ENCODE assay signal across 16 mouse cellular contexts in the genomic region with DNA sequence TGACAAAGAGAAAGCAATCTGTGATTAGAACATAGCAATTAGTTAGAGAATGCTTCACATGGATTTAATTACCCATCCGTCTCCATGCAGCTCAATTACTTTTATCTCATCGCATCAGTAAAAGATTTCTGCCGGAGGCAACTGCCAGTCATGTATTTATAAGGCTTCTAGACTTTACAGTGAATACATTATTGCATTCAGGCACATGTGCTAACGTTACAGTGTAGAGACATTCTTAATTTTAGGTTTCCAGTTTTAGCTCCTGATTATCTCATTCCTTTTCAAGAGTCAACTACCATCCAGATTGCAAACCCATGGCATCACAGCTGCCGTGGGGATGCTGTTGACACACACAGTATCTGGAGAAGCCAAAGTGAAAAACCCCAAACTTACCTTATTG.
A peak's percentile ranks its signal among the peaks of the same experiment; 100 is the strongest.
DNase-seq lines count a peak whose midpoint lies in the region; ATAC-seq and TF ChIP-seq lines count a peak whose summit lies in the region.
"Had no signal": no experiment of that assay in that cellular context is flagged by ENCODE, and none has a peak within 500 bp of the region (broad histone marks: within the 10 kb centered on the region; RNA-seq: fewer than 3 reads in every experiment).

No protein-coding gene starts in this region.

- 20% methylated on average over 5 of the region's 5 CpGs for WGBS in embryonic facial prominence, embryonic 13.5 days
- WGBS in midbrain, embryonic 15.5 days = 34% methylated on average over 5 of the region's 5 CpGs

- H3K27ac ChIP-seq in CH12.LX (ENCODE audit: insufficient read depth, low read depth) = peak overlapping the region; percentile 13; the same call in 1 of the 2 replicates
- 0 out of 2 replicates have a peak overlapping the region, but pooled peaks have one; percentile 16 for H3K27ac ChIP-seq in embryonic facial prominence, embryonic 13.5 days
- H3K27ac ChIP-seq in midbrain, embryonic 15.5 days = no peak overlapping the region; the same call in 1 of the 2 replicates
- H3K27ac ChIP-seq: heart, embryonic 10.5 days; limb, embryonic 15.5 days; macrophage had no signal

- no peak for ATAC-seq in embryonic facial prominence, embryonic 13.5 days (ENCODE audit: insufficient number of reproducible peaks, insufficient read depth, low FRiP score, low TSS enrichment, low read depth)
- ATAC-seq in midbrain, embryonic 15.5 days (replicated peaks) = 0 out of 2 replicates have a peak, but pooled peaks have one; percentile 56
- ATAC-seq: intestine, postnatal 0 days had no signal

- H3K27me3 ChIP-seq in CH12.LX (replicated peaks) = no peaks in the 10 kb centered on the region
- no peaks in the 10 kb centered on the region for H3K27me3 ChIP-seq in embryonic facial prominence, embryonic 13.5 days
- no peaks in the 10 kb centered on the region for H3K27me3 ChIP-seq in midbrain, embryonic 15.5 days (replicated peaks)
- H3K27me3 ChIP-seq: limb, embryonic 15.5 days had no signal

- no peaks in the 10 kb centered on the region for H3K79me2 ChIP-seq in CH12.LX (replicated peaks; ENCODE audit: control insufficient read depth, extremely low read depth, insufficient read depth, poor library complexity, severe bottlenecking)

- no peaks in the 10 kb centered on the region for H3K9me3 ChIP-seq in CH12.LX (replicated peaks; ENCODE audit: low read length)
- no peaks in the 10 kb centered on the region for H3K9me3 ChIP-seq in embryonic facial prominence, embryonic 13.5 days
- no peaks in the 10 kb centered on the region for H3K9me3 ChIP-seq in midbrain, embryonic 15.5 days
- H3K9me3 ChIP-seq: heart, embryonic 10.5 days; limb, embryonic 15.5 days had no signal

- H3K4me3 ChIP-seq in CH12.LX (replicated peaks in 1 of 3; ENCODE audit: low read depth in 2 of 3, low read length in 2 of 3, poor library complexity in 1 of 3) = no peak overlapping the region
- no peak overlapping the region for H3K4me3 ChIP-seq in embryonic facial prominence, embryonic 13.5 days
- no peak overlapping the region for H3K4me3 ChIP-seq in midbrain, embryonic 15.5 days
- H3K4me3 ChIP-seq: heart, embryonic 10.5 days; limb, embryonic 15.5 days; myocyte had no signal

- no peak for TF ChIP-seq CTCF in CH12.LX (conservative IDR thresholded peaks at IDR 0.05 in 1 of 2, IDR thresholded peaks at IDR 0.05 in 1 of 2; ENCODE audit: low read depth in 2 of 2, low read length in 2 of 2)

- peak; percentile 15 for DNase-seq in layer of hippocampus, adult 11-12 months (ENCODE audit: low spot score)
- no peak for DNase-seq in layer of hippocampus, postnatal 36 days
- DNase-seq in CH12.LX (ENCODE audit: extremely low read depth) = no peak
- DNase-seq in cerebellum, adult 11 months = no peak
- no peak for DNase-seq in gastrocnemius, adult 8-10 months (ENCODE audit: low spot score in 2 of 2)
- DNase-seq: cerebellum, adult 2 months; gastrocnemius, postnatal 14 days; kidney, postnatal 36 days; lung, adult 2 months had no signal

- H3K4me2 ChIP-seq in CH12.LX (ENCODE audit: insufficient read depth, low read depth, poor library complexity, severe bottlenecking) = peak overlapping the region; percentile 50
- H3K4me2 ChIP-seq in embryonic facial prominence, embryonic 13.5 days = no peak overlapping the region
- H3K4me2 ChIP-seq in midbrain, embryonic 15.5 days = no peak overlapping the region
- H3K4me2 ChIP-seq: limb, embryonic 15.5 days had no signal

- no peaks in the 10 kb centered on the region for H3K36me3 ChIP-seq in CH12.LX (replicated peaks in 1 of 2; ENCODE audit: control insufficient read depth in 1 of 2, insufficient read depth in 1 of 2, low read length in 1 of 2)
- no peaks in the 10 kb centered on the region for H3K36me3 ChIP-seq in embryonic facial prominence, embryonic 13.5 days
- no peaks in the 10 kb centered on the region for H3K36me3 ChIP-seq in midbrain, embryonic 15.5 days (replicated peaks)
- H3K36me3 ChIP-seq: heart, embryonic 10.5 days; limb, embryonic 15.5 days had no signal

- TF ChIP-seq RAD21 in CH12.LX (IDR thresholded peaks at IDR 0.05; ENCODE audit: low read depth, low read length) = no peak

- peaks cover 8 to 23% of the 10 kb centered on the region in 2 experiments for H3K4me1 ChIP-seq in CH12.LX (ENCODE audit: control insufficient read depth in 1 of 2, insufficient read depth in 2 of 2)
- H3K4me1 ChIP-seq in embryonic facial prominence, embryonic 13.5 days = peaks cover 9% of the 10 kb centered on the region
- peaks cover 5% of the 10 kb centered on the region; the same call in 1 of the 2 replicates for H3K4me1 ChIP-seq in midbrain, embryonic 15.5 days

- dilution Hi-C loops in CH12.LX (cut with MboI; ENCODE audit: extremely low pct_ligation_motif_present, extremely low pct_unique_long_range_greater_than_20kb, low sequenced_read_pairs) = no loop called here

- TF ChIP-seq POLR2A in CH12.LX (IDR thresholded peaks at IDR 0.05; ENCODE audit: low read depth, low read length) = no peak

- H3K9ac ChIP-seq in CH12.LX (ENCODE audit: insufficient read depth, low read depth) = 0 out of 2 replicates have a peak overlapping the region, but pooled peaks have one; percentile 27
- no peak overlapping the region for H3K9ac ChIP-seq in embryonic facial prominence, embryonic 13.5 days
- H3K9ac ChIP-seq in midbrain, embryonic 15.5 days = no peak overlapping the region
- H3K9ac ChIP-seq: limb, embryonic 15.5 days had no signal

- in situ Hi-C loops in CH12.LX (cut with MboI; ENCODE audit: low pct_ligation_motif_present, low pct_unique_long_range_greater_than_20kb, low sequenced_read_pairs) = no loop called here

- TF ChIP-seq EP300 in CH12.LX (IDR thresholded peaks at IDR 0.05; ENCODE audit: low read length) = no peak

TF ChIP-seq in CH12.LX, 34 proteins besides CTCF, POLR2A, EP300 and RAD21:
- TF ChIP-seq CHD1 (IDR thresholded peaks at IDR 0.05; ENCODE audit: low read depth, low read length) (0 out of 2 replicates have a peak, but pooled peaks have one; percentile 80), MAFK (IDR thresholded peaks at IDR 0.05; ENCODE audit: insufficient replicate concordance, low read length) (no peak)
